ENCODE assay signal across 12 mouse cellular contexts in the genomic region with DNA sequence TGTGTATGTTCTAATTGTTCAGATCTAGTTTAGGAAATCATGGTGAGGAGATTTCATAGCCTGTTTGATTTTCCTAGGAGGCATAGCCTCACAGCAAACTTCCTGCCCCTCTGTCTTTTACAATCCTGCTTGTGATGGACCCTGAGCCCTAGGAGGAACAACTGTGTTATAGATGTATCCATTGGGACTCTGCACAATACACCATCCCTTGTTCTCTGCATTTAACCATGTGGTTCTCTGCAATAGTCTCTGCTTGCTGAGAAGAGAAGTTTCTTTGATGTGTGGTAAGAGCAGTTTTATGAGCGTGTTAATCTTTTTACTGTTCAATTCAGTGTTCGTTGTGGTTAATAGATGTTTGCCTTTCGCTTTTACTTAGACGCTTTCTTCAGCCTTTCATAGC.
"Had no signal": no experiment of that assay in that cellular context is flagged by ENCODE, and none has a peak within 500 bp of the region (broad histone marks: within the 10 kb centered on the region; RNA-seq: fewer than 3 reads in every experiment).

No protein-coding gene starts in this region.

- H3K9ac ChIP-seq: liver, embryonic 13.5 days; lung, embryonic 14.5 days; midbrain, embryonic 13.5 days; stomach, embryonic 15.5 days had no signal

- H3K36me3 ChIP-seq: liver, embryonic 13.5 days; midbrain, embryonic 13.5 days; stomach, embryonic 15.5 days had no signal

- ATAC-seq: lung, postnatal 0 days; midbrain, embryonic 13.5 days had no signal

- DNase-seq: kidney, adult 18-20 months; kidney, adult 9 months; kidney, postnatal 25 days; layer of hippocampus, adult 9-11 months; liver, embryonic 13.5 days; lung, embryonic 14.5 days; thymus, postnatal 36 days had no signal

- H3K9me3 ChIP-seq: liver, embryonic 13.5 days; midbrain, embryonic 13.5 days; stomach, embryonic 15.5 days had no signal

- H3K4me1 ChIP-seq: liver, embryonic 13.5 days; stomach, embryonic 15.5 days had no signal

- H3K4me2 ChIP-seq: liver, embryonic 13.5 days; lung, embryonic 14.5 days; midbrain, embryonic 13.5 days; stomach, embryonic 15.5 days had no signal

- H3K4me3 ChIP-seq: layer of hippocampus, adult 2 months; liver, embryonic 13.5 days; midbrain, embryonic 13.5 days; stomach, embryonic 15.5 days had no signal

- H3K27me3 ChIP-seq: liver, embryonic 13.5 days; midbrain, embryonic 13.5 days; stomach, embryonic 15.5 days had no signal

- H3K27ac ChIP-seq: layer of hippocampus, adult 2 months; liver, embryonic 13.5 days; macrophage; midbrain, embryonic 13.5 days; stomach, embryonic 15.5 days had no signal
